Mouse (Mus musculus): ENCODE measurements around the gene Ltk. TPM values are rescaled to one million over a fixed set of nuclear protein-coding genes. Genes with fewer than 3 reads are reported as not detected.

Gene Ltk
- total RNA-seq, 2 experiments from 2014 or later: not detected

DNA sequence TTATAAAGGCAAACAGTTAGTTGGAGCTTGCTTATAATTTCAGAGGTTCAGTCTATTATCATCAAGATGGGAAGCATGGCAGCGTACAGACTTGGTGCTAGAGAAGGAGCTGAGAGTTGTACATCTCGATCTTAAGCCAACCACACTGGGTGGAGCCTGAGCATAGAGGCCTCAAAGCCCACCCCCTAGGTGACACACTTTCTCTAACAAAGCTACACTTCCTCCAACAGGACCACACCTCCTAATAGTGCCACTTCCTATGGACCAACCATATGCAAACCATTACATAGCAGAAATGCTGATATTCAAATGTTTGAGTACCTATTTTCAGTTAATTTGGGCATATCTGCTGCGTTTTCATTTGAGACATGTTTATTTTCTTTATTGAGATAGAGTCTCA, 50.2 kb downstream of the Ltk start:
- no peak for ATAC-seq (replicated peaks; ENCODE audit: low FRiP score, poor library complexity, severe bottlenecking)

DNA sequence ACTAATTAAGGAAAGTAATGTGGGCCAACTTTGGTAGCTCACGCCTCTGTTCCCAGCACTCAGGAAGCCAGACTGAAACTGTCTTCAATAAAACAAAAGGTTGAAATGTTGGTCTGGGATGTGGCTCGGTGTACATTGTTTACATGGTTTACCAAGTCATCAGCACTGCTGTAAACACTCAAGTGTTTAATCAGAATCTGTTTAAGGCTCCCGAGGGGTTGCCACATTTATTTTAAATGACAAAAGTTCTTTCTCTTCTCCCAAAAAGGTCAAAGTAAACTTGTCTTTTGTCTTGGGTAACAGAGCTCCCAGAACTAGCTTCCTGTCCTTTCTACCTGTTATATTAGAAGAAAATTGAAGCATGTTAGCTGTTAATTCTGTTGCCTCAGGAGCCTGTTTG, 52.6 kb downstream of the Ltk start:
- ATAC-seq (replicated peaks; ENCODE audit: low FRiP score, poor library complexity, severe bottlenecking): no peak

DNA sequence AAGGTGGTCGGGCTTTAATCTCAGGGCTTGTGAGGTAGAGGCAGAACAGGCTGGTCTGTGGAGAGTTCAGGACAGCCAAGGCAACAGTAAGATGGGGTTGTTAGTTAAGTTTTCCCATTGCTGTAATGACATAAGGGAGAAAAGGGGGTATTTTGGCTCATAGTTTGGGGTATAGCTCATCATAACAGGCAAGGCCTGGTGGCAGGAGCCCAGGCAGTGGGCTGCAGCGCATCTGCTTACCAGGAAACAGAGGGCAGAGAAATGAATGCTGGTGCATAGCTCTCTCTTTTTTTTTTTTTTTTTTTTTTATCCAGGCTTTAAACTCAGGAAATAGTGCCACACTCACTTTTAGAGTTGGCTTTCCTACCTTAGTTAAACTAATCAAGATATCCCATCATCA, 57.1 kb downstream of the Ltk start:
- ATAC-seq (replicated peaks; ENCODE audit: low FRiP score, poor library complexity, severe bottlenecking): no peak

Other genes starting within 250 kb of the Ltk start
- not detected in 2 replicates for gene Exd1, start 212.8 kb downstream of the Ltk start, total RNA-seq (2015; ENCODE audit: low replicate concordance)
- gene Exd1, start 212.8 kb downstream of the Ltk start, total RNA-seq (2017; ENCODE audit: low replicate concordance): not detected in 2 replicates
- gene Chp1, start 212.7 kb downstream of the Ltk start, total RNA-seq (2015; ENCODE audit: low replicate concordance): 84.4 and 108 TPM in 2 replicates
- 111 and 170 TPM in 2 replicates for gene Chp1, start 212.7 kb downstream of the Ltk start, total RNA-seq (2017; ENCODE audit: low replicate concordance)
- gene Nusap1, start 142.1 kb downstream of the Ltk start, total RNA-seq (2015; ENCODE audit: low replicate concordance): 111 and 117 TPM in 2 replicates
- gene Nusap1, start 142.1 kb downstream of the Ltk start, total RNA-seq (2017; ENCODE audit: low replicate concordance): 137 and 150 TPM in 2 replicates
- gene Oip5, start 142.0 kb downstream of the Ltk start, total RNA-seq (2015; ENCODE audit: low replicate concordance): 32.4 and 64.9 TPM in 2 replicates
- gene Oip5, start 142.0 kb downstream of the Ltk start, total RNA-seq (2017; ENCODE audit: low replicate concordance): 62.0 and 66.3 TPM in 2 replicates
- 13.4 and 20.8 TPM in 2 replicates for gene Ndufaf1, start 97.6 kb downstream of the Ltk start, total RNA-seq (2015; ENCODE audit: low replicate concordance)
- 3.3 and 7.3 TPM in 2 replicates for gene Ndufaf1, start 97.6 kb downstream of the Ltk start, total RNA-seq (2017; ENCODE audit: low replicate concordance)
- 8.4 and 13.4 TPM in 2 replicates for gene Rtf1, start 85.4 kb downstream of the Ltk start, total RNA-seq (2015; ENCODE audit: low replicate concordance)
- gene Rtf1, start 85.4 kb downstream of the Ltk start, total RNA-seq (2017; ENCODE audit: low replicate concordance): 13.8 and 16.9 TPM in 2 replicates
- gene Itpka, start 18.1 kb downstream of the Ltk start, total RNA-seq (2015; ENCODE audit: low replicate concordance): not detected in 2 replicates
- not detected in 2 replicates for gene Itpka, start 18.1 kb downstream of the Ltk start, total RNA-seq (2017; ENCODE audit: low replicate concordance)
- gene Rpap1, start 27.1 kb upstream of the Ltk start, total RNA-seq (2015; ENCODE audit: low replicate concordance): 1.3 and 2.7 TPM in 2 replicates
- gene Rpap1, start 27.1 kb upstream of the Ltk start, total RNA-seq (2017; ENCODE audit: low replicate concordance): 0.51 and 0.84 TPM in 2 replicates
- gene Tyro3, start 37.3 kb upstream of the Ltk start, total RNA-seq (2015; ENCODE audit: low replicate concordance): not detected in 2 replicates
- gene Tyro3, start 37.3 kb upstream of the Ltk start, total RNA-seq (2017; ENCODE audit: low replicate concordance): not detected in 2 replicates
- 11.1 and 23.2 TPM in 2 replicates for gene Mga, start 136.8 kb upstream of the Ltk start, total RNA-seq (2015; ENCODE audit: low replicate concordance)
- gene Mga, start 136.8 kb upstream of the Ltk start, total RNA-seq (2017; ENCODE audit: low replicate concordance): 10.3 and 20.8 TPM in 2 replicates
- gene Mapkbp1, start 212.3 kb upstream of the Ltk start, total RNA-seq (2015; ENCODE audit: low replicate concordance): 0.38 and 3.3 TPM in 2 replicates
- 2.0 and 3.5 TPM in 2 replicates for gene Mapkbp1, start 212.3 kb upstream of the Ltk start, total RNA-seq (2017; ENCODE audit: low replicate concordance)